Mouse (Mus musculus) 416B (cell line): Measurements from ENCODE around the gene Adora3.
A peak's percentile ranks its signal among the peaks of the same experiment; 100 is the strongest.

Experiments used
- DNase-seq: peaks from one replicate; pipeline ENCODE4 v3.0.0; 2011; ENCODE audit warnings: low read depth

The Adora3 gene

DNA sequence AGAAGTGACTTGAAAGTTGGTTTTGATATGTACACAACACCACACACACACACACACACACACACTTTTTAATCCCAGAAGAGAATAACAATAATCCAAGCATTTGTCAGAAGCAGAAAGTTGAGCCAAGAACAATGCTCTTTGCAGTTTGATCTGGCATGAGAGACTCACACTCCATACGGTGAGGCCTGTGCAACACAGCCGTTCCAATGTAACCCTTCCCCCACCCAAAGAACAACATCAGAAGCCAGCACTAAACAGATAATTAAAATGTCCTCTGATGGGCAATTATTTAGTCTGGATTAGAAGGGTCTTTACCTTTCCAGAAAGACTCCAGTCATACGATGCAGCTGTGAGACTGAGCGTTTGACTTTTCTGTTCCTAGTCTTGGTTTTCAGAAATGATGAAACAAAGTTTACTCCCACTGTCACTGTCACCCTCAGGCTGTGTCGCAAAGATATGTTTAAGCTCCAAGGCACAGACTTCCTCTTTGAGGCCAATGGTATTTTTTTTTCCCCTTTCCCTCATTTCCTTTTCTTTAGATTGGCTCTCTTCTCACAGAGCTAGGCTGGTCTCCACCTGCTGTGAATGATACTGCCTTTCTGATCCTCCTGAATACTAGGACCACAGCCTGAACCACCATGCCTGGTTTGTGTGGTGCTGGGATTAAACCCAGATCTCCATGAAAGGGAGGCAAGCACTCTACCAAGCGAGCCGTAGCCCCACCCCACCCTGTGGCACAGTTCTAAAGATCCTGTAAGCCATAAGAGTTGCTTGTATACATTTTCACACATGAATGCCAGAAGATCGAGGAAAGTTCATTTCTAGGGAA is 61.8 kb downstream of the Adora3 start, which contains the start of gene I830077J02Rik:
I830077J02Rik (minus strand) TSS at position 425 of the 832 bp plus-strand sequence.
- DNase-seq = peak; percentile 90

DNA sequence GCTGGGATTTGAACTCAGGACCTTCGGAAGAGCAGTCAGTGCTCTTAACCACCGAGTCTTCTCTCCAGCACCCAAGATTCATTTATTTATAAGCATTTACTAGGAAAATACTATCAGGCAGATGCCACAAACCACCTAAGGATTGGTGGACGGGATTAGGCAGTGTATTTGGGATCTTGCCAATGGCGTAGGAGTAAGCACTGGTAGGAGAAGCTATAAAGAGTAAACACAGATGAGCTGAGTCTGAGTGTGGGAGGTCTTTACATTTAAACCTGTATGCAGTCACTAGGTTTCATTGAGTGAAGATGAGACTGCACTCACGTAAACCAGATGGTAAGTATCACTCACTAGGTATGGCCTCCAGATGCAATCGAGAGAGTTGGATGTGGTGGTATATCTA is 63.3 kb downstream of the Adora3 start:
- DNase-seq = no peak

DNA sequence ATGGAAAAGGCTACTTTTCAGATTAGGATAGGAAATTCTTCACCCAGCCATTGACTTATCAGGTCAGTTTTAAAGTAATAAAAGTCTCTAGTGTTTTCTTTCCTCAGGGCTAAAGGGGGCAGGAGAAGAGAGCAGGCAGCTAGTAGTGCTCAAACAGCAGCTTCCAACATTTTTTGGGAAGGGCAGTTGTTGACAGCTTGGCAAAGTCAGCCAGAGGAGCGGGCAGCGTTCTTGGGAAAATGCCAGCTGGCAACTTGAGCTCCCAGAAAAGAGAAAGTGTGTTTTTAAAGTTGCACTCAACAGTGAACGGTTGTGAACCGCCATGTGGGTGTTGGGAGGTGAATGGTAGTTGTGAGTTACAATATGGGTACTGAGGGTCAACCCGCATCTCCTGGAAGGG is 64.4 kb downstream of the Adora3 start:
- no peak for DNase-seq

DNA sequence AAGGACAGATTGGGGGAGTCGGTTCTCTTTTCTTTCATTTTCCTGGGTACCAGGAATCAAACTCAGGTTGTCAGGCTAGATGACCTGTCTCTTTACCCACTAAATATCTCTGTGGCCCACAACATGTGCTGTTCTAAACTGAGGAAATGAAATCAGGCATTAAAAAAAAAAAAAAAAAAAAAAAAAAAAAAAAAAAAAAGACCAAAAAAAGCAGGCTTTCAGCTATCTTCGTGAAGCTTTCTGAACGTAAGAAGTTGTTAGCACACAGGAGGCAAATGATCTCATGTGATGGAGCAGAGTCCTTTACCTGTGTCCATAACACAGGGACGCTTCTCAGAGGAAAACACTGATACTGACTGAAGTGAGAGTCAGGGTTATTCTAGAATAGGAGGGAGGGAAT is 65.5 kb downstream of the Adora3 start:
- no peak for DNase-seq

DNA sequence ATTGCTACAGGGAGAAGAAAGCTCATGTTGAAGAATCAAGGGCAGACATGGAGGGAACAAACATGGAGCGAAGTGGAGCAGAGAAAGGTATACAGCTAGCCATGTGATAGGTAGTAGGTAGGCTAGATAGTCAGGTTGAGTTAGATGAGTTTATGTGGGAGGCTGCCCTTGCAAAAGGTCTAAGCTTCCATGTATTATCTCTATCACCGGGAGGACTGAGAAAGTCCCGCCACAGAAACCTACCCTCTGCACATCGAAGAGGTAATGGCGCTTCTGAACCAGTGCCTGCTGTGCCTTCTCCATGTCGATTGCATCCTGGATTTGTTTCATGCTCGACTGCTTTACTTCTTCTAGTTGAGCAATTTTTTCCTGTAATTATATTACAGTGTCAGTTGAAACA is 80.7 kb downstream of the Adora3 start:
- DNase-seq = no peak

DNA sequence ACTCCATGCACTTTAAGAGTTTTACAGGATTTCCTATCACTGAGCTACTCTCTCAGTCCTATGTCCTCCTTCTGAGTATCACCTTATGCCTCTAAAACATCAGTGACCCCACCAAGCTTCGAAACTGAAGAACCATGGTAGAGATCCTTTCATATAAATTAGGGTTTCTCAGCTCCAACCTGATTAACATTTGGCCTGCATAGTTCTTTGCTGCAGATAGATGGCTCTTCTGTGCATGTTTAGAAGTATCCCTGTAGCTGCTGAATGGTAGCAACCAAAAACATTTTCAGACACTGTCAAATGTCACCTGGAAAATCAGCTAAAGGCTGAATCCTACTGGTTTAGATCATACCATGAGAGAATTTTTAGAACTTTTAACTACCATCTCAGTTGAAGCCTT is 86.6 kb downstream of the Adora3 start:
- DNase-seq = peak; percentile 40

DNA sequence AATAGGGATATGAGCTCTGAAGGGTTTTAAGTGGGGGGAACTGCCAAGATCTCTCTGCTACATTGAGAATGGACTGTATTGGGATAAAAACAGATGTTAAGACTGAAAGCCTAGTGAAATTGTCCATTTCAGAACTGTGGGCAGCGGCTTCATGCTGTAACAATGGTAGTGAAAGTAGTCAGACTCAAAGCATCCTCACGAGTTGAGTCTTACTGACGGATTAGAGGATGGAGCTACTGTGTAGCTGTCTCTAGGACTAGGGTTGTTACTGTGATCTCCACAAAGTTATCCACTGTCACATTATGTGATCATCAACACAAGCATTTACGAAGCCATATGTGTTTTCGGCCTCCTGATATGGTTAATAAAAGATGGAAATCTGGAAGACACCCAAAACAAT is 87.5 kb downstream of the Adora3 start:
- DNase-seq = peak; percentile 19
